Mouse (Mus musculus) thymus, adult 2 months (tissue): Measurements from ENCODE around the gene Pgpep1. TPM values are rescaled to one million over a fixed set of nuclear protein-coding genes. Genes with fewer than 3 reads are reported as not detected.

Source experiments
- DNase-seq: peaks from one replicate; pipeline ENCODE4 v3.0.0; 2021
- H3K27ac ChIP-seq: fragments of 200-500 bp; 2 replicates; pipeline ENCODE4 v1.5.1; 2012; ENCODE audit warnings: low read length, control low read depth; ENCODE audit not compliant: control insufficient read depth, insufficient read depth
- H3K27me3 ChIP-seq: fragments of 200-500 bp; 2 replicates; pipeline ENCODE4 v1.6.1; 2012; ENCODE audit warnings: mild to moderate bottlenecking, low read length, moderate library complexity, mixed read lengths; ENCODE audit not compliant: control insufficient read depth, insufficient read depth
- H3K36me3 ChIP-seq: fragments of 200-500 bp; 2 replicates; pipeline ENCODE4 v1.6.1; 2012; ENCODE audit warnings: mild to moderate bottlenecking, low read length, moderate library complexity; ENCODE audit not compliant: control insufficient read depth, insufficient read depth
- H3K4me1 ChIP-seq: fragments of 200-500 bp; replicated peaks from 2 replicates; pipeline ENCODE4 v1.6.1; 2012; ENCODE audit warnings: low read length; ENCODE audit not compliant: control insufficient read depth, insufficient read depth
- H3K4me3 ChIP-seq: fragments of 200-500 bp; 2 replicates; pipeline ENCODE4 v1.5.1; 2012; ENCODE audit warnings: mild to moderate bottlenecking, low read length, control low read depth, moderate library complexity; ENCODE audit not compliant: control insufficient read depth, insufficient read depth
- CTCF ChIP-seq: fragments of 200-500 bp; IDR thresholded peaks from 2 replicates; pipeline ENCODE4 v1.5.1; 2012; ENCODE audit warnings: mild to moderate bottlenecking, control low read depth, low read length, moderate library complexity, borderline replicate concordance; ENCODE audit not compliant: control insufficient read depth, poor library complexity, insufficient read depth; ENCODE audit errors: extremely low read depth
- POLR2A ChIP-seq: fragments of 200-500 bp; IDR thresholded peaks from 2 replicates; pipeline ENCODE4 v1.6.1; 2012; ENCODE audit warnings: mild to moderate bottlenecking, low read length, control low read depth, moderate library complexity; ENCODE audit not compliant: control insufficient read depth, poor library complexity, insufficient read depth; ENCODE audit errors: extremely low read depth
- WGBS: fragments of 180-500 bp; shearing (Covaris S2); methylation state at CpG from one replicate; pipeline ENCODE4 v1.1.7; 2018; 5-methylcytosine and 5-hydroxymethylcytosine counted together
- polyA plus RNA-seq: library from polyadenylated mRNA; depleted of rRNA; stranded (reverse); fragments of >200 nt; gene quantifications from 2 replicates; pipeline ENCODE4 v1.2.3, GENCODE M21; 2012

Gene Pgpep1
- polyA plus RNA-seq, 1 experiment = 40.7 TPM

DNA sequence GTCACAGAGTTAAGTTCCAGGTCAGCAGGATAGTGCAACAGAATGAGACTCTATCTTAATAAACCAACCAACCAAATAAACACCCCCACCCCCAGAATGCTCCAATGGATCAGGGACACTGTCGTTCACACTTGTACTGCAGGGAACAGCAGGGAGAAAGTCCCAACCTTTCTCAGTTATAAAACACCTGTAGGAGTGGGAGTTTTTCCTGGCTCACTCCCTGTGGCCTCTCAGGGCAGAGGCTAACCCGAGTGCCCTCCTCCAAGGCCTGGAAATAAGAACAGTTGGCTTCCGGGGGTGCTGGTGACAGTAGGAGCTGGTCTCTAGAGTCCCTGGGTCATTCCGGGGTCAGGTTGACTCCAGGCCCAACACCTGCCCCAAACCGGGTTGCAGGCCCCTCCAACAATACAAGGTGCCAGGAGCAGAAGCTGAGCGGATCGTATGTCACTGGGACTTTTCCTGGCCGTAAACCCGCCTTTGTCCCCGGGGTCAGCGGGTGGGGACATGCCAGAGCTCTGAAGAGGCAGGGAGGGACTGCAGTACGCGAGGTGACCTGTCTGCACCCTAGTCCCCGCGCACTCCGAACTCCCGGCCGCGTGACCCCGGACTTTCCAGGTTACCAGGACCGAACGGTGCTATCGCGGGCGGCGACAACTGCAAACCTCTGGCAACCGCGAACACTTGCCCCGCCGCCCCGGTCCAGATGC lies 1.1 kb downstream of the Pgpep1 start:
- Histone ChIP-seq H3K36me3 (no peaks in the 10 kb centered on the region), H3K4me3 (peak overlapping the region; percentile 90), H3K4me1 (peaks cover 15% of the 10 kb centered on the region), H3K27ac (no peak overlapping the region), H3K27me3 (no peaks in the 10 kb centered on the region)
- TF ChIP-seq POLR2A = no peak
- no peak for TF ChIP-seq CTCF
- WGBS = 3% methylated on average over 31 of the region's 31 CpGs
- DNase-seq = no peak

DNA sequence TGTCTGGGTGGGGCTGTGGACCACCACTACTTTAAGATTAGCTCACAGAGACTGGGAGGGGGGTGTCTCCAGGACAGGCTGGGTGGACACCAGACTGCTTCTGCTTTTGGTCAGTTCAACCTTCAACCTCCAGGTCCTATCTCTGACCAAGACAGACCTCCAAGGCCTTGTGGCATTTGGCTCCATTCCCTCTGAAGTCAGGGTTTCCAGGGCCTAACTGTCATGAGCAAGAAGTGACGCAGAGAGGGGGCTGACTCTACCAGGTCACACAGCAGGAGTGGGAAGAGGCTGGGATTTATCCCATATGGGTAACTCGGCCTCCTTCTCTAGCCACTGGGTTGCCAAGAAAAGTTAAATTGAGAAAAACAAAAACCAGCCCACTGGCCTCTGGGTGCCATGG lies 2.4 kb downstream of the Pgpep1 start:
- H3K27ac ChIP-seq = no peak overlapping the region
- no peaks in the 10 kb centered on the region for H3K36me3 ChIP-seq
- no peak for DNase-seq
- H3K4me3 ChIP-seq = no peak overlapping the region
- peaks cover 15% of the 10 kb centered on the region for H3K4me1 ChIP-seq
- TF ChIP-seq CTCF = no peak
- no peak for TF ChIP-seq POLR2A
- H3K27me3 ChIP-seq = no peaks in the 10 kb centered on the region
- 94% methylated on average over 2 of the region's 2 CpGs for WGBS

DNA sequence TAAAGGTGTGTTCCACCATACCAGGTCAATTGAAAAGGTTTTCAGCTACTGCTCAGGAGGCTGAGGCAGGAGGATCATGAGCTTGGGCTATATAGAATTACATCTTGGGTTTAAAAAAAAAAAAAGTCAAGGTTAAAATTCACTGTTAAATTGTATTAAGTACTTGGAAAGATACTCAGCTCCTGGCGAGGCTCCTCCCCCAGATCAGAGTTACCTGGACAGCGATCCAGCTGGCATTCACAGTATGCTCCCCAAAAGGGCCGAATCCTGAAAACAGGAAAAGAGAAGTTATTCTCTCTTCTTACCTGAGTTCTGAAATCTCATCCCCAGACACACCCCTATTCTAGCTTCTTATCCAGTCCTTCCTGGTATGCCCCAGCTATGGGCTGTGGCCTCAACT lies 3.0 kb downstream of the Pgpep1 start:
- TF ChIP-seq POLR2A (no peak), CTCF (no peak)
- 98% methylated on average over 3 of the region's 3 CpGs for WGBS
- no peak overlapping the region for H3K4me3 ChIP-seq
- H3K36me3 ChIP-seq = no peaks in the 10 kb centered on the region
- no peak for DNase-seq
- H3K4me1 ChIP-seq = peaks cover 15% of the 10 kb centered on the region
- H3K27me3 ChIP-seq = no peaks in the 10 kb centered on the region
- H3K27ac ChIP-seq = no peak overlapping the region

DNA sequence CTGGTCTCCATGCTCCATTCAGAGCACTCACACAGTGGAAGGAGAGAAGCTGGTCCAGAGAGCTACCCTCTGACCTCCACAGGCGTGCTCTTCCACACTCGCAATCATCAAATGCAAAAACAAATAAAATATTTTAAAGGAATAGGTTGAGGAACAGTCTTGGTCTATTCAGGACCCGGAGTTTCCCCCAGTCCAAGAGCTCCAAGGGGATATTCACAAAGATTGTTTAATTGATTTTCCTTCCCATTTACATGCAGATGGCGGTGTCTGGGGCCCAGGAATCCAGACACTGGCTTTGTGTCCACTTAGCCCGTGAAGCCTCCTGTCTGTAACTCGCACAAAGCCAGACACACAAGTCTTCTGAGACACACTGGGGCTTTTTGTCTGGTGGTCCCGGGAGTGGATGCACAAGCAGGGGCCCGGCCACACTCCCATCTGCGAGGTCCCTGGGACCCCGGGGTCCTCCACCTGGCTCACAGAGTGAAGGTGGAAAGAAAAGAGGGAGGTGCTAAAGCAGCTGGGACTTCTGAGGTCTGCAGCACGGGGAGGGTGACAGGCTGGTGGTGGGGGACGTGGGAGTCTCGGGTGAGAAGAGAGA lies 3.9 kb downstream of the Pgpep1 start:
- DNase-seq = no peak
- TF ChIP-seq POLR2A = no peak
- no peak for TF ChIP-seq CTCF
- peaks cover 15% of the 10 kb centered on the region for H3K4me1 ChIP-seq
- H3K27ac ChIP-seq = no peak overlapping the region
- H3K27me3 ChIP-seq = no peaks in the 10 kb centered on the region
- H3K36me3 ChIP-seq = 0 out of 2 replicates have a peak, but pooled peaks cover 5% of the 10 kb centered on the region
- WGBS = 95% methylated on average over 13 of the region's 13 CpGs
- no peak overlapping the region for H3K4me3 ChIP-seq

DNA sequence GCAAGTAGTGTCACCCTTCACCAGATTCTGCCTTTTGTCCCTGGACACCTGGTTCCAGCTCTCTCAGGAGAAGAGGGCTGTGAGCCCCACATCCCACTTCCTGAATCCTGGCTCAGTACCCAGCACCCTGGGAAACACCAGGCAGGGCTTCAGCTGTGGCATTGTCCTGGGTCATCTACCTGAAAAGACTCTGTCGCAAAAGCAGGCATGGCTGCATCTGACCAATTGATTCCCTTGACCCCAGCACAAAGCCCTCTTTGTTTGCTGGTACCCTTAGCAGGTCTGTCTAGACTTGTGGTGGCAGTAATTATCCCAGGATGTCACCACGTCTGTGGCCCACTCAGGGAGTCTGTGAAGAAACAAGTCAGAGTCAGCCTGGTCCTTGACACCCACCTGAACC lies 4.7 kb downstream of the Pgpep1 start:
- Histone ChIP-seq H3K27ac (no peak overlapping the region), H3K4me3 (no peak overlapping the region), H3K27me3 (no peaks in the 10 kb centered on the region), H3K36me3 (peaks cover 11% of the 10 kb centered on the region; the same call in 1 of the 2 replicates), H3K4me1 (peaks cover 13% of the 10 kb centered on the region)
- no peak for TF ChIP-seq POLR2A
- TF ChIP-seq CTCF = no peak
- 90% methylated on average over 2 of the region's 2 CpGs for WGBS
- DNase-seq = no peak

DNA sequence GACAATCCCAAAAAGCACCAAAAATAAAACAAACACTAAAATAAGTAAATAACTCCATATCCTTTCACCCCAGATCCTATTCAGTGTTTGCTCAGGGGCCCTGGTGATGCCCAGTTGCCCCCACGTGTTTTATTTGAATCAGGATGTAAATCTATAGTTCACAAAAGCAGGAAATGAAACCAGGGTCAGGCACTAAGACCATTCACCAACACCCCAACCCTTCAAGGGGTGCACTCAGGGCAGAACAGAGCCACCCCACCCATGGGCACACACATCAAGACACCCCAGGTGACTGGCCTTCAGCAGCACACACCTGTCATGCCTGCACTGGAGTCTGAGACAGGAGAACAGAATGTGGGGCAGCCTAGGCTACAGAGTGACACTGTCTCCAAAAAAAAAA lies 6.1 kb downstream of the Pgpep1 start:
- peaks cover 3% of the 10 kb centered on the region for H3K4me1 ChIP-seq
- no peak for TF ChIP-seq POLR2A
- TF ChIP-seq CTCF = no peak
- no peak overlapping the region for H3K4me3 ChIP-seq
- WGBS = 70% methylated on average over 1 of the region's 1 CpGs
- DNase-seq = no peak
- no peak overlapping the region for H3K27ac ChIP-seq
- H3K27me3 ChIP-seq = no peaks in the 10 kb centered on the region
- peaks cover 14% of the 10 kb centered on the region; the same call in 1 of the 2 replicates for H3K36me3 ChIP-seq
